Mouse (Mus musculus) cortical plate, adult 2 months (tissue): ENCODE measurements around the gene Fbxw21.

Experiments used
- CTCF ChIP-seq: fragments of 200-500 bp; IDR thresholded peaks from 2 replicates; pipeline ENCODE4 v1.5.1; 2011; ENCODE audit warnings: mild to moderate bottlenecking, control low read depth, low read length; ENCODE audit not compliant: insufficient read depth; ENCODE audit errors: extremely low read depth
- POLR2A ChIP-seq: fragments of 200-500 bp; IDR thresholded peaks from 2 replicates; pipeline ENCODE4 v1.6.1; 2011; ENCODE audit warnings: mild to moderate bottlenecking, low read length, control low read depth; ENCODE audit not compliant: insufficient read depth; ENCODE audit errors: extremely low read depth

DNA sequence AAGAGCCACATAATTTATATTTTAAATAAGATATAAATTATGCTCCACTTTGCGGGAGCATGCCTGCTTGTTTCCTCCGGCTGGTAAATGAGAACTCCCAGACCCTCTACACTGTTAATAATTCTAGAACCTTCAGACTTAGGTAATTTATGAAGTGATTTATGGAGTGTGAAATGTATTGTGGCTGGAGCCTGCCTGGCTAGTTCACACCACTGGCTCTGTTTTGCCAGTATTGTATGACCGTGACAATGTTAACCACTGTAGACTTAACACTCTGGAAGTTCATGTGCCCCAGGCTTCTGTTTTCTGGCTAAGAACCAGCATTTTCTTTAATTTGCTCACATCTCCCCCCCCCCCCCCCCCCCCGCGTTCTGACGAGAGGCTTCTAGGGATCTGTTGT is 54.5 kb downstream of the Fbxw21 start:
- TF ChIP-seq POLR2A (no peak), CTCF (no peak)
